Mouse (Mus musculus) stomach, embryonic 14.5 days (tissue): ENCODE measurements around the gene Guca1a. TPM values are rescaled to one million over a fixed set of nuclear protein-coding genes. Genes with fewer than 3 reads are reported as not detected.

Experiments
- ATAC-seq: fragments of 200-750 bp; cut with Nextera tagmentation; 2 replicates; pipeline ENCODE4 v1.8.0; 2017; ENCODE audit warnings: low read depth, moderate TSS enrichment; ENCODE audit not compliant: insufficient number of reproducible peaks, insufficient read depth, low FRiP score
- H3K27ac ChIP-seq: fragments of 300-500 bp; sonication (generic); 2 replicates; pipeline ENCODE4 v1.5.1; 2014; ENCODE audit warnings: mild to moderate bottlenecking, low read length, moderate library complexity, mixed read lengths
- H3K27me3 ChIP-seq: fragments of 300-500 bp; sonication (generic); 2 replicates; pipeline ENCODE4 v1.6.1; 2014; ENCODE audit warnings: low read length, control low read depth, mixed read lengths; ENCODE audit not compliant: control insufficient read depth, insufficient read depth
- H3K36me3 ChIP-seq: fragments of 300-500 bp; sonication (generic); 2 replicates; pipeline ENCODE4 v1.6.1; 2014; ENCODE audit warnings: mild to moderate bottlenecking, control low read depth, low read length, moderate library complexity, mixed read lengths; ENCODE audit not compliant: control insufficient read depth, insufficient read depth
- H3K4me1 ChIP-seq: fragments of 300-500 bp; sonication (generic); 2 replicates; pipeline ENCODE4 v1.6.1; 2014; ENCODE audit warnings: low read length, control low read depth, mixed read lengths; ENCODE audit not compliant: control insufficient read depth, insufficient read depth
- H3K4me2 ChIP-seq: fragments of 300-500 bp; sonication (generic); replicated peaks from 2 replicates; pipeline ENCODE4 v1.6.1; 2014; ENCODE audit warnings: low read depth, low read length, control low read depth
- H3K4me3 ChIP-seq: fragments of 300-500 bp; sonication (generic); 2 replicates; pipeline ENCODE4 v1.5.1; 2014; ENCODE audit warnings: low read depth, low read length, control low read depth
- H3K9ac ChIP-seq: fragments of 300-500 bp; sonication (generic); replicated peaks from 2 replicates; pipeline ENCODE4 v1.6.1; 2014; ENCODE audit warnings: low read depth, mild to moderate bottlenecking, control low read depth, low read length, moderate library complexity, mixed read lengths
- H3K9me3 ChIP-seq: fragments of 300-500 bp; sonication (generic); 2 replicates; pipeline ENCODE4 v1.6.1; 2016; ENCODE audit warnings: low read depth, low read length, control low read depth; ENCODE audit not compliant: control insufficient read depth
- WGBS: fragments of 180-500 bp; shearing (Covaris S2); extraction: QIAGEN DNeasy Blood & Tissue Kit; methylation state at CpG from one replicate; pipeline ENCODE4 v1.1.7; 2014; 5-methylcytosine and 5-hydroxymethylcytosine counted together
- polyA plus RNA-seq: library from polyadenylated mRNA; unstranded; fragments of >200 nt; fragmentation: Nextera tagmentation; extraction: Ambion mirVana; gene quantifications from 2 replicates; pipeline ENCODE4 v1.2.1, GENCODE M21; 2014

Gene Guca1a
- polyA plus RNA-seq, 1 experiment from 2014 or later = 2.7 TPM

DNA sequence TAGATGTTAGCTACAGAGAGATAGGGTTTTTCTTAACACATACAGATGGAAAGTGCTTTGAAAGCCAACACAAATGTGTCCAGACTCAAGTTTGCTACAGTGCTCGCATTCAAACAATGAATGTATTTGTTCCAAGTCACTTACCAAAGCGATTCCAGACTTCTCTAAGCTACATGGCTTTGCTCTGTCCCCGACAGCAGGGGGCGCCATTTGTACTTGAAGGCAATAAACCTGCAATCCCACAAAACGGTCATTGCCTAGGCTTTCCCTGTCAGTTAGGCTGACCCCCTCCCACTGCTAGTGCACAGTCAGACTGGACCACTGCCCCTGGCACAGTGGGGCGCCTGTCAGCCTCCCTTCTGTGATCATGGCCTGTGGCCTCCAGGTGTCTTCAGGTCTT, 40.4 kb downstream of the Guca1a start:
- no peaks in the 10 kb centered on the region for H3K9me3 ChIP-seq
- H3K4me2 ChIP-seq = no peak overlapping the region
- peaks cover 50% of the 10 kb centered on the region for H3K36me3 ChIP-seq
- no peaks in the 10 kb centered on the region for H3K4me1 ChIP-seq
- H3K9ac ChIP-seq = no peak overlapping the region
- H3K4me3 ChIP-seq = no peak overlapping the region
- no peaks in the 10 kb centered on the region for H3K27me3 ChIP-seq
- ATAC-seq = no peak
- no peak overlapping the region for H3K27ac ChIP-seq
- WGBS = 59% methylated on average over 6 of the region's 6 CpGs

GRCm38 (mm10) chr17:47349721-47350319, 50.6 kb downstream of the Guca1a start:
- H3K4me2 ChIP-seq = no peak overlapping the region
- no peak overlapping the region for H3K9ac ChIP-seq
- no peak for ATAC-seq
- H3K27ac ChIP-seq = no peak overlapping the region
- no peaks in the 10 kb centered on the region for H3K27me3 ChIP-seq
- peaks cover 33% of the 10 kb centered on the region for H3K9me3 ChIP-seq
- no peaks in the 10 kb centered on the region for H3K4me1 ChIP-seq
- WGBS = 96% methylated on average over 3 of the region's 3 CpGs
- no peak overlapping the region for H3K4me3 ChIP-seq
- peaks cover 70% of the 10 kb centered on the region for H3K36me3 ChIP-seq

Other genes with a start within 250 kb of the Guca1a start
- 70.3 and 72.3 TPM in 2 replicates for gene Mrps10, start 31.7 kb downstream of the Guca1a start, polyA plus RNA-seq
- 0.25 and 0.31 TPM in 2 replicates for gene Guca1b, start 15.2 kb downstream of the Guca1a start, polyA plus RNA-seq
- gene AI661453, start 36.0 kb upstream of the Guca1a start, polyA plus RNA-seq = 4.7 and 4.8 TPM in 2 replicates
- gene 1700001C19Rik, start 36.8 kb upstream of the Guca1a start, polyA plus RNA-seq = 0.31 and 0.58 TPM in 2 replicates
- 24.5 and 27.3 TPM in 2 replicates for gene Taf8, start 101.7 kb upstream of the Guca1a start, polyA plus RNA-seq
- 425 and 428 TPM in 2 replicates for gene Ccnd3, start 104.5 kb upstream of the Guca1a start, polyA plus RNA-seq
- 22.1 and 22.3 TPM in 2 replicates for gene Bysl, start 210.9 kb upstream of the Guca1a start, polyA plus RNA-seq
- gene Med20, start 211.0 kb upstream of the Guca1a start, polyA plus RNA-seq = 47.1 and 49.4 TPM in 2 replicates
- 1.5 and 2.8 TPM in 2 replicates for gene Gm20517, start 211.0 kb upstream of the Guca1a start, polyA plus RNA-seq
- gene Usp49, start 230.1 kb upstream of the Guca1a start, polyA plus RNA-seq = 4.9 and 6.3 TPM in 2 replicates